Mouse (Mus musculus) midbrain, embryonic 11.5 days (tissue): Measurements from ENCODE around the gene Etv6. TPM values are rescaled to one million over a fixed set of nuclear protein-coding genes. Genes with fewer than 3 reads are reported as not detected.

Experiments
- ATAC-seq: fragments of 200-750 bp; cut with Nextera tagmentation; 2 replicates; pipeline ENCODE4 v1.8.0; 2017; ENCODE audit warnings: moderate TSS enrichment, moderate library complexity; ENCODE audit not compliant: low FRiP score
- DNase-seq: peaks from one replicate; pipeline ENCODE4 v3.0.0; 2015; ENCODE audit warnings: low spot score; ENCODE audit errors: missing footprints
- H3K27ac ChIP-seq: fragments of 300-500 bp; sonication (generic); 2 replicates; pipeline ENCODE4 v1.5.1; 2014; ENCODE audit warnings: low read depth, low read length
- H3K27me3 ChIP-seq: fragments of 300-500 bp; sonication (generic); 2 replicates; pipeline ENCODE4 v1.6.1; 2014; ENCODE audit warnings: mild to moderate bottlenecking, low read length, moderate library complexity, mixed read lengths; ENCODE audit not compliant: control insufficient read depth, insufficient read depth
- H3K36me3 ChIP-seq: fragments of 300-500 bp; sonication (generic); 2 replicates; pipeline ENCODE4 v1.6.1; 2014; ENCODE audit warnings: mild to moderate bottlenecking, low read length, moderate library complexity, mixed read lengths; ENCODE audit not compliant: control insufficient read depth, insufficient read depth
- H3K4me1 ChIP-seq: fragments of 300-500 bp; sonication (generic); 2 replicates; pipeline ENCODE4 v1.6.1; 2014; ENCODE audit warnings: low read length; ENCODE audit not compliant: control insufficient read depth, insufficient read depth
- H3K4me2 ChIP-seq: fragments of 300-500 bp; sonication (generic); 2 replicates; pipeline ENCODE4 v1.6.1; 2014; ENCODE audit warnings: mild to moderate bottlenecking, moderate library complexity
- H3K4me3 ChIP-seq: fragments of 300-500 bp; sonication (generic); 2 replicates; pipeline ENCODE4 v1.5.1; 2014; ENCODE audit warnings: low read depth, low read length
- H3K9ac ChIP-seq: fragments of 300-500 bp; sonication (generic); 2 replicates; pipeline ENCODE4 v1.6.1; 2014; ENCODE audit warnings: low read length
- H3K9me3 ChIP-seq: fragments of 300-500 bp; sonication (generic); 2 replicates; pipeline ENCODE4 v1.6.1; 2016; ENCODE audit warnings: low read length; ENCODE audit not compliant: control insufficient read depth
- WGBS: fragments of 180-500 bp; shearing (Covaris S2); extraction: QIAGEN DNeasy Blood & Tissue Kit; methylation state at CpG from one replicate; pipeline ENCODE4 v1.1.7; 2014; 5-methylcytosine and 5-hydroxymethylcytosine counted together
- polyA plus RNA-seq: library from polyadenylated mRNA; unstranded; fragments of >200 nt; fragmentation: Nextera tagmentation; extraction: Ambion mirVana; gene quantifications from 2 replicates; pipeline ENCODE4 v1.2.1, GENCODE M21; 2014

Gene Etv6
- polyA plus RNA-seq, 1 experiment from 2014 or later, result 14.0 TPM

- H3K4me3 ChIP-seq, result no peak overlapping the region
- DNase-seq, result no peak
Observed at GRCm38 (mm10) chr6:134154746-134155145, 119.2 kb downstream of the Etv6 start.

DNA sequence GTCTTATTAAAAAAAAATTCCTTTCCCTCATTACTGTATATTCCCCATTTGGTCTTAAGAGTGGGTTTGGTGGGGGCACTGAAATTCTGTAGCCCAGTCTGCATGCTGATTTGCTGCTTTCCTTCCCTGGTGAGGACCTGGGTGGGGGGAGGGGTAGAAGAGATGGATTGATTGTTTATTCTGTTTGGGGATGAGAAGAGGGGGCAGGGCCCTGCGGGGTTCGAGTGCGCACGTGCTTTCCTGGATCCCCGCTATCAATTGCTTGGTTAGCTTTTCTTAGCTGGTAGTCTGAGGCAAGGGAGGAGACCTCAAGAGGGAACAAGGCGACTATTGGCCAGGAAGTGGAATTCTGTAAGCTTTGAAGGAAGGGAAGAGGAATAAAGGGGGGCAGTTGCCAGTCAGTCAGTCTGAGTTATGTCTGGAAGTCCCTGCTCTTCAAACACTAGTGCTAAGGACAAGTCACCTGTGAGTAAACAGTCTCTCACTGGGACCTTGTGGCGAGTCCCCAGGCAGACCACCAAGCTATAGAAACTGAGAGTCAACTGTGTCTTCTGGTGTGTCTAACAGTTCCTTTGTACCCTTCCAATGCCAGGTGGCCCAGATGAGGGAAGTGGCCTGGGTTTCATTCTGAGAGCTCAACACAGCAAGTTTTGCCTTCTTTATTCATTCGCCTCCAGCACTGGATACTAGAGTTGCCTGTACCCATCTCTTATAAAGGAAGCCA, 120.6 kb downstream of the Etv6 start:
- Histone ChIP-seq H3K36me3 (no peaks in the 10 kb centered on the region), H3K4me2 (no peak overlapping the region), H3K9ac (no peak overlapping the region), H3K4me1 (peaks cover 23% of the 10 kb centered on the region), H3K9me3 (no peaks in the 10 kb centered on the region), H3K4me3 (no peak overlapping the region), H3K27me3 (no peaks in the 10 kb centered on the region), H3K27ac (no peak overlapping the region; the same call in 1 of the 2 replicates)
- DNase-seq, result no peak
- WGBS, result 39% methylated on average over 8 of the region's 8 CpGs
- peak; percentile 51; the same call in 1 of the 2 replicates for ATAC-seq

More at GRCm38 (mm10) chr6:134154746-134155145, 119.2 kb downstream of the Etv6 start:
- no peaks in the 10 kb centered on the region for H3K36me3 ChIP-seq
- H3K4me1 ChIP-seq, result peaks cover 23% of the 10 kb centered on the region
- H3K27ac ChIP-seq, result no peak overlapping the region
- ATAC-seq, result no peak
- H3K4me2 ChIP-seq, result no peak overlapping the region
- no peak overlapping the region for H3K9ac ChIP-seq
- H3K9me3 ChIP-seq, result no peaks in the 10 kb centered on the region
- no peaks in the 10 kb centered on the region for H3K27me3 ChIP-seq
- 95% methylated on average over 8 of the region's 8 CpGs for WGBS

- no peaks in the 10 kb centered on the region for H3K36me3 ChIP-seq
- no peak overlapping the region for H3K4me2 ChIP-seq
- DNase-seq (no peak), ATAC-seq (peak; percentile 83)
- WGBS, result 40% methylated on average over 6 of the region's 6 CpGs
- H3K4me3 ChIP-seq, result no peak overlapping the region
- H3K27ac ChIP-seq, result no peak overlapping the region
- H3K27me3 ChIP-seq, result no peaks in the 10 kb centered on the region
- H3K9me3 ChIP-seq, result no peaks in the 10 kb centered on the region
- peaks cover 23% of the 10 kb centered on the region for H3K4me1 ChIP-seq
- H3K9ac ChIP-seq, result no peak overlapping the region
Observed at GRCm38 (mm10) chr6:134157533-134158115, 122.1 kb downstream of the Etv6 start.

- DNase-seq (no peak), ATAC-seq (no peak)
- no peak overlapping the region for H3K27ac ChIP-seq
- H3K9me3 ChIP-seq, result no peaks in the 10 kb centered on the region
- no peak overlapping the region for H3K9ac ChIP-seq
- no peak overlapping the region for H3K4me3 ChIP-seq
- H3K27me3 ChIP-seq, result no peaks in the 10 kb centered on the region
- H3K4me2 ChIP-seq, result no peak overlapping the region
- H3K4me1 ChIP-seq, result peaks cover 23% of the 10 kb centered on the region
- H3K36me3 ChIP-seq, result no peaks in the 10 kb centered on the region
- WGBS, result 91% methylated on average over 2 of the region's 2 CpGs
Observed at GRCm38 (mm10) chr6:134158201-134158600, 122.7 kb downstream of the Etv6 start.

GRCm38 (mm10) chr6:134159672-134160071, 124.2 kb downstream of the Etv6 start:
- Histone ChIP-seq H3K4me1 (peaks cover 23% of the 10 kb centered on the region), H3K9me3 (no peaks in the 10 kb centered on the region), H3K27ac (no peak overlapping the region), H3K27me3 (no peaks in the 10 kb centered on the region), H3K9ac (no peak overlapping the region), H3K36me3 (no peaks in the 10 kb centered on the region), H3K4me3 (no peak overlapping the region), H3K4me2 (no peak overlapping the region)
- ATAC-seq (no peak), DNase-seq (no peak)
- 87% methylated on average over 4 of the region's 4 CpGs for WGBS

GRCm38 (mm10) chr6:134161040-134161439, 125.5 kb downstream of the Etv6 start:
- no peak overlapping the region for H3K4me3 ChIP-seq
- DNase-seq (no peak), ATAC-seq (no peak)
- H3K27me3 ChIP-seq, result no peaks in the 10 kb centered on the region
- no peaks in the 10 kb centered on the region for H3K36me3 ChIP-seq
- no peak overlapping the region for H3K9ac ChIP-seq
- H3K27ac ChIP-seq, result no peak overlapping the region
- H3K4me1 ChIP-seq, result peaks cover 15% of the 10 kb centered on the region
- no peak overlapping the region for H3K4me2 ChIP-seq
- 90% methylated on average over 13 of the region's 13 CpGs for WGBS
- no peaks in the 10 kb centered on the region for H3K9me3 ChIP-seq

- ATAC-seq, result no peak
- no peak overlapping the region for H3K4me3 ChIP-seq
- H3K36me3 ChIP-seq, result no peaks in the 10 kb centered on the region
- H3K4me2 ChIP-seq, result no peak overlapping the region
- no peak overlapping the region for H3K27ac ChIP-seq
- DNase-seq, result no peak
- no peaks in the 10 kb centered on the region for H3K4me1 ChIP-seq
- no peaks in the 10 kb centered on the region for H3K27me3 ChIP-seq
- H3K9ac ChIP-seq, result no peak overlapping the region
- no peaks in the 10 kb centered on the region for H3K9me3 ChIP-seq
- 88% methylated on average over 1 of the region's 1 CpGs for WGBS
Observed at GRCm38 (mm10) chr6:134163346-134163745, 127.8 kb downstream of the Etv6 start.

DNA sequence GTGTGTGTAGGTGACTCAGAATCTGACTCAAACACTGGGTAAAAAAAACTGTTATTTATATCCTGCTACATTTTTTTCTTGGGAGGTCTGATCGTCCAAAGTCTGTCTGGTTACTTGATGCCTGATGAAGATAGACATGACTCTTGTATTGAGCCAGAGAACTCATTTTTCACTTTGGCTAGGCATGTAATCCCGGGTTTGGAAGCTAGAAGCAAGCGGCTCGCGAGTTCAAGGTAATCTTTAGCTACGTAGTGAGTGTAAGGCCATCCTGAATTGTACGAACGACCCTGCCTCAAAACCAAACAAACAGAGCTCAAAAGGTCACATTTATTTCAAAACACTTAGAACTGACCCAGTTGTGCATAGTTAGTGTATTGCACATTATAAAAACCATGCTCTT, 128.9 kb downstream of the Etv6 start:
- Histone ChIP-seq H3K9ac (no peak overlapping the region), H3K36me3 (no peaks in the 10 kb centered on the region), H3K4me3 (no peak overlapping the region), H3K27me3 (no peaks in the 10 kb centered on the region), H3K4me2 (no peak overlapping the region), H3K4me1 (no peaks in the 10 kb centered on the region), H3K9me3 (no peaks in the 10 kb centered on the region), H3K27ac (no peak overlapping the region)
- ATAC-seq (no peak), DNase-seq (no peak)
- 79% methylated on average over 8 of the region's 8 CpGs for WGBS

DNA sequence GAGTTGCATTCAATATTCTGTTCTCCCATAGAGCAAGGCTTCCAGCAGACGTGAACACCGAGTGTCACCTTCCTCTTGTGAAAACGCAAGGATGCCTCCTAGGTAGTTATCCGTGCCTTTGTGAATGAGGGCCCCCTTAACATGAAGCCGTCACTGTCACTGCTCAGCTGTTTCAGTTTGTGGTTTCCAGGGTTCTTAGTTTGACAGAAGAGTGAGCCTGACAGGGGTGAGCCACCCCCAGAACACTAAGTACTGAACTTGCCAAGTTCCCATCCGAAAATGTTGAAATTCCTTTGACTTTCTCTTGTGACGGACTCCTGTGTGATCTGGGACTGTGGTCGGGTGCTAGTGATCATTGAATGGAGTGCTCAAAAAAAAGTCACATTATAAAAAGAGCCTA, 129.5 kb downstream of the Etv6 start:
- Histone ChIP-seq H3K36me3 (no peaks in the 10 kb centered on the region), H3K27ac (no peak overlapping the region), H3K9me3 (no peaks in the 10 kb centered on the region), H3K4me3 (no peak overlapping the region), H3K27me3 (no peaks in the 10 kb centered on the region), H3K4me1 (no peaks in the 10 kb centered on the region), H3K9ac (no peak overlapping the region), H3K4me2 (no peak overlapping the region)
- no peak for DNase-seq
- ATAC-seq, result no peak
- WGBS, result 70% methylated on average over 8 of the region's 8 CpGs
